Mouse (Mus musculus): ENCODE measurements around the gene Os9.

Os9 gene

GRCm38 (mm10) chr10:127066519-127067018 is 54.4 kb downstream of the Os9 start:
- in situ Hi-C loops (cut with MboI, MseI): loop anchor here (25.0 kb wide), 1 partner anchor 596 kb away; the partner anchor contains the start of genes Nab2 and Nemp1

- in situ Hi-C loops (cut with MboI, MseI): loop anchor here (25.0 kb wide), 1 partner anchor 596 kb away; the partner anchor contains the start of genes Nab2 and Nemp1
Measured at GRCm38 (mm10) chr10:127065981-127066380, 55.0 kb downstream of the Os9 start.

- in situ Hi-C loops (cut with MboI, MseI): loop anchor here (25.0 kb wide), 1 partner anchor 598 kb away; the partner anchor contains the start of genes Nab2 and Nemp1
Measured at GRCm38 (mm10) chr10:127063913-127064870, 56.7 kb downstream of the Os9 start.

GRCm38 (mm10) chr10:127063239-127063872 is 57.6 kb downstream of the Os9 start, which contains the start of gene Cdk4:
Cdk4 (plus strand) TSS chr10:127063534.
- in situ Hi-C loops (cut with MboI, MseI): loop anchor here (25.0 kb wide), 1 partner anchor 599 kb away; the partner anchor contains the start of genes Nab2 and Nemp1

- in situ Hi-C loops (cut with MboI, MseI): loop anchor here (25.0 kb wide), 1 partner anchor 600 kb away; the partner anchor contains the start of genes Nab2 and Nemp1
Measured at GRCm38 (mm10) chr10:127062503-127062902, 58.4 kb downstream of the Os9 start.

GRCm38 (mm10) chr10:127062101-127062500 is 58.8 kb downstream of the Os9 start:
- in situ Hi-C loops (cut with MboI, MseI): loop anchor here (25.0 kb wide), 1 partner anchor 600 kb away; the partner anchor contains the start of genes Nab2 and Nemp1

GRCm38 (mm10) chr10:127061513-127061912 is 59.4 kb downstream of the Os9 start:
- in situ Hi-C loops (cut with MboI, MseI): loop anchor here (25.0 kb wide), 1 partner anchor 601 kb away; the partner anchor contains the start of genes Nab2 and Nemp1

- in situ Hi-C loops (cut with MboI, MseI): loop anchor here (25.0 kb wide), 1 partner anchor 601 kb away; the partner anchor contains the start of genes Nab2 and Nemp1
Measured at GRCm38 (mm10) chr10:127061085-127061484, 59.8 kb downstream of the Os9 start.

GRCm38 (mm10) chr10:127059968-127060916 is 60.7 kb downstream of the Os9 start, which contains the start of gene March9:
March9 (minus strand) TSS chr10:127060184.
- in situ Hi-C loops (cut with MboI, MseI): loop anchor here (25.0 kb wide), 1 partner anchor 602 kb away; the partner anchor contains the start of genes Nab2 and Nemp1

GRCm38 (mm10) chr10:127059174-127059967 is 61.6 kb downstream of the Os9 start:
- in situ Hi-C loops (cut with MboI, MseI): loop anchor here (25.0 kb wide), 1 partner anchor 603 kb away; the partner anchor contains the start of genes Nab2 and Nemp1

GRCm38 (mm10) chr10:127058708-127059107 is 62.2 kb downstream of the Os9 start:
- in situ Hi-C loops (cut with MboI, MseI): loop anchor here (25.0 kb wide), 1 partner anchor 604 kb away; the partner anchor contains the start of genes Nab2 and Nemp1

- in situ Hi-C loops (cut with MboI, MseI): loop anchor here (25.0 kb wide), 1 partner anchor 604 kb away; the partner anchor contains the start of genes Nab2 and Nemp1
Measured at GRCm38 (mm10) chr10:127058161-127058560, 62.8 kb downstream of the Os9 start.

GRCm38 (mm10) chr10:127056490-127056889 is 64.4 kb downstream of the Os9 start:
- in situ Hi-C loops (cut with MboI, MseI): loop anchor here (25.0 kb wide), 1 partner anchor 606 kb away; the partner anchor contains the start of genes Nab2 and Nemp1

GRCm38 (mm10) chr10:127055406-127055805 is 65.5 kb downstream of the Os9 start:
- in situ Hi-C loops (cut with MboI, MseI): loop anchor here (25.0 kb wide), 1 partner anchor 607 kb away; the partner anchor contains the start of genes Nab2 and Nemp1

- in situ Hi-C loops (cut with MboI, MseI): loop anchor here (25.0 kb wide), 1 partner anchor 608 kb away; the partner anchor contains the start of genes Nab2 and Nemp1
Measured at GRCm38 (mm10) chr10:127054646-127055045, 66.3 kb downstream of the Os9 start.

- in situ Hi-C loops (cut with MboI, MseI): loop anchor here (25.0 kb wide), 1 partner anchor 612 kb away; the partner anchor contains the start of genes Nab2 and Nemp1
Measured at GRCm38 (mm10) chr10:127050119-127050474, 70.8 kb downstream of the Os9 start.

- in situ Hi-C loops (cut with MboI, MseI): loop anchor here (25.0 kb wide), 1 partner anchor 613 kb away; the partner anchor contains the start of genes Nab2 and Nemp1
Measured at GRCm38 (mm10) chr10:127049395-127050118, 71.4 kb downstream of the Os9 start.
